Mouse (Mus musculus) olfactory bulb, adult 2 months (tissue): ENCODE data around the gene Plin5.

Source experiments
- CTCF ChIP-seq: fragments of 200-500 bp; IDR thresholded peaks from 2 replicates; pipeline ENCODE4 v1.5.1; 2012; ENCODE audit warnings: low read depth, mild to moderate bottlenecking, low read length, moderate library complexity; ENCODE audit not compliant: insufficient read depth
- POLR2A ChIP-seq: fragments of 200-500 bp; IDR thresholded peaks from 2 replicates; pipeline ENCODE4 v1.6.1; 2012; ENCODE audit warnings: mild to moderate bottlenecking, low read depth, low read length, moderate library complexity; ENCODE audit not compliant: insufficient read depth

DNA sequence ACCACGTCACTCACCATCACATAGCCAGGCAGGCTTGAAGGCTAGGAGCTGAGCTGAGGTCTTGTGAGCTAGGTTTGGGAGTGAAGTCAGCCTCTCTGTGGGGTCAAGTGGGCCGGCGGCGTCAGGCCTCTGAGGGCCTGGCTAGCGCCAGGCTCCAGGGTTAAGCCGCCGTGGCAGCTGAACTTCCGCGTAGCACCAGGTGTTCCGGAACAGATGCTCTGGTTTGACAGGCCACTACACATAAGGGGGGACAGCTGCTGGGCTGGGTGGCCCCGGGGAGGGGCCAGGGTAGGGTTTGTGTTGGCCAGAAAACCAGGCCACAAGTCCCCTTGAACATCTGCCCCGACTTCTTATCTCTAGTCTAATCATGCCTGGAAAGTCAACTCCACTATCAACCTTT lies 30.0 kb upstream of the Plin5 start:
- no peak for TF ChIP-seq POLR2A
- TF ChIP-seq CTCF = no peak
